Mouse (Mus musculus): ENCODE measurements at regions not wholly inside any gene's neighbourhood (a gene's known extent, or its start where the extent isn't known, plus 50 kb on each side); places are given as distances from the start of the nearest gene placed in this dataset.

DNA sequence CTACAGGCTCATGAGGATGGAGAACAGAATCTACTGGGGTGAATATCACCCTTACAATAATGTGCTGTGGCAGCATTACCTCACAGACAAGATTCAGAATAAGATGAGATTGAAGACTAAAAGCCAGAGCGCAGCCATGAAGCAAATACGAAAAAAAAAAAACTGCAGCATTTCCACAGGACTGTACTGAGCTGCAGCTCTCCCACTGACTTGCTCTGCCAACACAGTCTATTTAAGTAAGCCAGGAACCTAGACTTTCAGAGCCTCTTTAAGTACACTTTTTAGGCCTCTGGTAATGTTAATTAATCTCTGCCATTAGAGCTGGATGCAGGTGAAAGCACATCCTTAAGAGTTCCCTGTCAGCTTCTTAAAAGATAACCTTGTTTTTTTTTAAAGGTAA lies 181.1 kb upstream of the Pou1f1 start:
- H3K27me3 ChIP-seq (replicated peaks): no peaks in the 10 kb centered on the region

GRCm38 (mm10) chr16:65359881-65360280 lies 160.4 kb upstream of the Pou1f1 start:
- Histone ChIP-seq H3K4me1 (ENCODE audit: control insufficient read depth in 1 of 2, insufficient read depth in 2 of 2) (no peaks in the 10 kb centered on the region), H3K9me3 (replicated peaks; ENCODE audit: low read length) (no peaks in the 10 kb centered on the region), H3K9ac (ENCODE audit: insufficient read depth, low read depth) (no peak overlapping the region), H3K27ac (ENCODE audit: insufficient read depth, low read depth) (no peak overlapping the region), H3K79me2 (replicated peaks; ENCODE audit: control insufficient read depth, extremely low read depth, insufficient read depth, poor library complexity, severe bottlenecking) (no peaks in the 10 kb centered on the region), H3K4me2 (ENCODE audit: insufficient read depth, low read depth, poor library complexity, severe bottlenecking) (no peak overlapping the region), H3K36me3 (replicated peaks in 1 of 2; ENCODE audit: control insufficient read depth in 1 of 2, insufficient read depth in 1 of 2, low read length in 1 of 2) (no peaks in the 10 kb centered on the region), H3K4me3 (replicated peaks in 1 of 3; ENCODE audit: low read depth in 2 of 3, low read length in 2 of 3, poor library complexity in 1 of 3) (no peak overlapping the region), H3K27me3 (replicated peaks) (no peaks in the 10 kb centered on the region)
- in situ Hi-C loops (cut with MboI; ENCODE audit: low pct_ligation_motif_present, low pct_unique_long_range_greater_than_20kb, low sequenced_read_pairs) (no loop called here), dilution Hi-C loops (cut with MboI; ENCODE audit: extremely low pct_ligation_motif_present, extremely low pct_unique_long_range_greater_than_20kb, low sequenced_read_pairs) (no loop called here)
- TF ChIP-seq POLR2AphosphoS2 (IDR thresholded peaks at IDR 0.05; ENCODE audit: low read depth, low read length): no peak
- no peak for TF ChIP-seq USF1 (IDR thresholded peaks at IDR 0.05; ENCODE audit: low read depth, low read length)
- TF ChIP-seq ZKSCAN1 (IDR thresholded peaks at IDR 0.05; ENCODE audit: borderline replicate concordance, low read depth, low read length): no peak
- no peak for TF ChIP-seq CHD2 (IDR thresholded peaks at IDR 0.05; ENCODE audit: low read length)
- TF ChIP-seq SMC3 (IDR thresholded peaks at IDR 0.05; ENCODE audit: low read depth, low read length): no peak
- no peak for TF ChIP-seq ETS1 (conservative IDR thresholded peaks at IDR 0.05; ENCODE audit: low read depth, low read length)
- TF ChIP-seq TBP (conservative IDR thresholded peaks at IDR 0.05; ENCODE audit: low read depth, low read length): no peak
- no peak for TF ChIP-seq ZMIZ1 (IDR thresholded peaks at IDR 0.05; ENCODE audit: low read depth, low read length)
- TF ChIP-seq NRF1 (IDR thresholded peaks at IDR 0.05; ENCODE audit: low read depth, low read length): no peak
- no peak for TF ChIP-seq IRF4 (IDR thresholded peaks at IDR 0.05; ENCODE audit: low read depth, low read length)
- TF ChIP-seq HCFC1 (IDR thresholded peaks at IDR 0.05; ENCODE audit: low read depth, low read length): no peak
- TF ChIP-seq MAZ (IDR thresholded peaks at IDR 0.05; ENCODE audit: low read depth, low read length): no peak
- TF ChIP-seq PAX5 (IDR thresholded peaks at IDR 0.05; ENCODE audit: low read length): no peak
- TF ChIP-seq KAT2A (IDR thresholded peaks at IDR 0.05; ENCODE audit: insufficient replicate concordance, low read length): no peak
- DNase-seq (ENCODE audit: extremely low read depth): no peak

More for the DNA sequence above, 181.1 kb upstream of the Pou1f1 start:
- TF ChIP-seq TBP (conservative IDR thresholded peaks at IDR 0.05; ENCODE audit: low read depth, low read length) (no peak), MXI1 (IDR thresholded peaks at IDR 0.05; ENCODE audit: low read depth, low read length) (no peak), MAX (IDR thresholded peaks at IDR 0.05; ENCODE audit: low read length) (no peak), SIN3A (IDR thresholded peaks at IDR 0.05; ENCODE audit: low read length) (no peak), POLR2A (IDR thresholded peaks at IDR 0.05; ENCODE audit: low read depth, low read length) (no peak), MYC (IDR thresholded peaks at IDR 0.05; ENCODE audit: low read depth, low read length) (no peak), POLR2AphosphoS2 (IDR thresholded peaks at IDR 0.05; ENCODE audit: low read depth, low read length) (no peak), RAD21 (IDR thresholded peaks at IDR 0.05; ENCODE audit: low read depth, low read length) (no peak), CTCF (conservative IDR thresholded peaks at IDR 0.05 in 1 of 2, IDR thresholded peaks at IDR 0.05 in 1 of 2; ENCODE audit: low read depth in 2 of 2, low read length in 2 of 2) (no peak), JUND (conservative IDR thresholded peaks at IDR 0.05; ENCODE audit: low read depth, low read length) (no peak), UBTF (IDR thresholded peaks at IDR 0.05; ENCODE audit: low read depth, low read length) (no peak), SMC3 (IDR thresholded peaks at IDR 0.05; ENCODE audit: low read depth, low read length) (no peak), ZNF384 (IDR thresholded peaks at IDR 0.05; ENCODE audit: low read depth, low read length) (no peak), ZC3H11A (IDR thresholded peaks at IDR 0.05; ENCODE audit: low read depth, low read length) (no peak), E2F4 (IDR thresholded peaks at IDR 0.05; ENCODE audit: insufficient replicate concordance, low read depth, low read length) (no peak), CHD1 (IDR thresholded peaks at IDR 0.05; ENCODE audit: low read depth, low read length) (no peak), ZKSCAN1 (IDR thresholded peaks at IDR 0.05; ENCODE audit: borderline replicate concordance, low read depth, low read length) (no peak), GABPA (IDR thresholded peaks at IDR 0.05; ENCODE audit: insufficient replicate concordance, low read depth, low read length) (no peak), ELF1 (IDR thresholded peaks at IDR 0.05; ENCODE audit: low read depth, low read length) (no peak), MAFK (IDR thresholded peaks at IDR 0.05; ENCODE audit: insufficient replicate concordance, low read length) (no peak)
- in situ Hi-C loops (cut with MboI; ENCODE audit: low pct_ligation_motif_present, low pct_unique_long_range_greater_than_20kb, low sequenced_read_pairs): no loop called here
- no peaks in the 10 kb centered on the region for H3K4me1 ChIP-seq (ENCODE audit: control insufficient read depth in 1 of 2, insufficient read depth in 2 of 2)
- H3K27ac ChIP-seq (ENCODE audit: insufficient read depth, low read depth): no peak overlapping the region
- H3K4me2 ChIP-seq (ENCODE audit: insufficient read depth, low read depth, poor library complexity, severe bottlenecking): no peak overlapping the region
- H3K79me2 ChIP-seq (replicated peaks; ENCODE audit: control insufficient read depth, extremely low read depth, insufficient read depth, poor library complexity, severe bottlenecking): no peaks in the 10 kb centered on the region
- H3K9me3 ChIP-seq (replicated peaks; ENCODE audit: low read length): no peaks in the 10 kb centered on the region
- H3K36me3 ChIP-seq (replicated peaks in 1 of 2; ENCODE audit: control insufficient read depth in 1 of 2, insufficient read depth in 1 of 2, low read length in 1 of 2): no peaks in the 10 kb centered on the region
- no peak overlapping the region for H3K9ac ChIP-seq (ENCODE audit: insufficient read depth, low read depth)
- no peak overlapping the region for H3K4me3 ChIP-seq (replicated peaks in 1 of 3; ENCODE audit: low read depth in 2 of 3, low read length in 2 of 3, poor library complexity in 1 of 3)
- no peak for DNase-seq (ENCODE audit: extremely low read depth)
- dilution Hi-C loops (cut with MboI; ENCODE audit: extremely low pct_ligation_motif_present, extremely low pct_unique_long_range_greater_than_20kb, low sequenced_read_pairs): no loop called here
